Mouse (Mus musculus) intestine, embryonic 16.5 days (tissue): ENCODE data around the gene Ctnna3. TPM values are rescaled to one million over a fixed set of nuclear protein-coding genes. Genes with fewer than 3 reads are reported as not detected.

ENCODE experiments used
- ATAC-seq: fragments of 200-750 bp; cut with Nextera tagmentation; 2 replicates; pipeline ENCODE4 v1.8.0; 2017; ENCODE audit warnings: moderate TSS enrichment, moderate library complexity
- H3K27ac ChIP-seq: fragments of 300-500 bp; sonication (generic); 2 replicates; pipeline ENCODE4 v1.5.1; 2014; ENCODE audit warnings: mild to moderate bottlenecking, low read length
- H3K27me3 ChIP-seq: fragments of 300-500 bp; sonication (generic); replicated peaks from 2 replicates; pipeline ENCODE4 v1.6.1; 2014; ENCODE audit warnings: low read length, control low read depth, mixed read lengths; ENCODE audit not compliant: control insufficient read depth, insufficient read depth
- H3K36me3 ChIP-seq: fragments of 300-500 bp; sonication (generic); 2 replicates; pipeline ENCODE4 v1.6.1; 2014; ENCODE audit warnings: low read length, control low read depth; ENCODE audit not compliant: control insufficient read depth, insufficient read depth
- H3K4me1 ChIP-seq: fragments of 300-500 bp; sonication (generic); 2 replicates; pipeline ENCODE4 v1.6.1; 2014; ENCODE audit warnings: low read length, control low read depth, mixed read lengths; ENCODE audit not compliant: control insufficient read depth, insufficient read depth
- H3K4me2 ChIP-seq: fragments of 300-500 bp; sonication (generic); 2 replicates; pipeline ENCODE4 v1.6.1; 2014; ENCODE audit warnings: low read depth, low read length, control low read depth
- H3K4me3 ChIP-seq: fragments of 300-500 bp; sonication (generic); 2 replicates; pipeline ENCODE4 v1.5.1; 2014; ENCODE audit warnings: mild to moderate bottlenecking, low read length
- H3K9ac ChIP-seq: fragments of 300-500 bp; sonication (generic); 2 replicates; pipeline ENCODE4 v1.6.1; 2014; ENCODE audit warnings: low read depth, low read length
- H3K9me3 ChIP-seq: fragments of 300-500 bp; sonication (generic); 2 replicates; pipeline ENCODE4 v1.6.1; 2016; ENCODE audit warnings: low read length, control low read depth; ENCODE audit not compliant: control insufficient read depth
- WGBS: fragments of 180-500 bp; shearing (Covaris S2); extraction: QIAGEN DNeasy Blood & Tissue Kit; methylation state at CpG from one replicate; pipeline ENCODE4 v1.1.7; 2014; 5-methylcytosine and 5-hydroxymethylcytosine counted together
- polyA plus RNA-seq: library from polyadenylated mRNA; unstranded; fragments of >200 nt; fragmentation: Nextera tagmentation; extraction: Ambion mirVana; gene quantifications from 2 replicates; pipeline ENCODE4 v1.2.1, GENCODE M21; 2015

The Ctnna3 gene
- polyA plus RNA-seq, 1 experiment from 2014 or later, result 0.89 TPM

DNA sequence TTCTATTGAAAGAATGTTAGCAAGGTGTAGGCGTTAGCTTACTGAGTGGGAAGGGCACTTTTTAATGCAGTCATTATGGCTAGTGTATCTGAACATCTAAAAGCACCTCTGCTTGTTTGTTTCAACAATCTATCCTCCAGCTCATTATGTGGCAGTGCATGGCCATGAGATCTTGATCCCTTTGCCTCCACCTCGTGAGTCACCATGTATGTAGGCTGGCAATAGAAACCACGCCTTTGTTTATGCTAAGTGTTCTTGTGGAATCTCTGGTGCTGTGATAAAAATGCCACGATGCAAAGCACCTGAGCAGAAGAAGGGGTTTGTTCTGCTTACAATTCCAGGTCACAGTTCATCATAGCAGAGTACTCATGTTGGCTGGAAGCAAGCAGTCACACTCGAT, 1053.4 kb downstream of the Ctnna3 start:
- Histone ChIP-seq H3K9ac (no peak overlapping the region), H3K9me3 (no peaks in the 10 kb centered on the region), H3K4me1 (no peaks in the 10 kb centered on the region), H3K4me2 (no peak overlapping the region), H3K27ac (no peak overlapping the region), H3K4me3 (no peak overlapping the region), H3K27me3 (no peaks in the 10 kb centered on the region), H3K36me3 (no peaks in the 10 kb centered on the region)
- ATAC-seq, result peak; percentile 42; the same call in 1 of the 2 replicates
- 51% methylated on average over 5 of the region's 5 CpGs for WGBS

DNA sequence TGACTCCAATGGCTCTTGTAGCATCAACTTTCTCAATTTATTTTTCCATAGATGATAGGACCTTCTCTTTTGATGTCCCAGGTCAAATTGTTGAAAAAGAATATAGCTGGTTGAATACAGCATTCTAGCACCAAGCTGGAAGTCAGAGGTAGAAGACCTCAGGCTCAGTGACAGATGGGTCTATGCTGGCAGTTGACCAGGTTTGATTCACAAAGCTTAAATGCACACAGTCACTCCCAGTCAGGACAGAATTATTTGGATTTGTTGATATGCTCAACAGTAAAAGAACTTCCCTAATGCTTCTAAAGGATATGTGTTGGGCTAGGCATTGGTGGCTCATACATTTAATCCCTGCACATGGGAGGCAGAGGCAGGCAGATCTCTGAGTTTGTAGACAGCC, 1059.6 kb downstream of the Ctnna3 start:
- H3K27ac ChIP-seq, result no peak overlapping the region
- no peak for ATAC-seq
- H3K27me3 ChIP-seq, result no peaks in the 10 kb centered on the region

DNA sequence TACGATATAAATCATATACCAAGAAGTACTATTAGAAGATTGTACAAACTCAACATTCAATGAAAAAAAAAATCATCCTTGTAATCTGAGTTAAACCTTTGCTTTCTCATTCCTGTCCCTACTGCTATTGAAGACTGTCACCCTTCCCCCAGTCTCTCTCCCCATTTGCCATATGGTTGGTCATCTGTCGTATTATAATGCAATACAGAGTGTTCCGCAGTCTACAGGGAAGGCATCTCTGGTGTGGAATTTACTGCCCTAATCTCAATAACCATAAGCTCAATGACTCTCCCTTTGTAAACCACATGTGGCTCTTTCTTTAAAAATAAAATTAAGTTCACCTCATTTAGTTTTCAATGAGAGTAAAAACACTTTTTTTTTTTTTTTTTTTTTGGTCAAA, 1113.7 kb downstream of the Ctnna3 start:
- Histone ChIP-seq H3K27me3 (no peaks in the 10 kb centered on the region), H3K4me3 (no peak overlapping the region), H3K9me3 (no peaks in the 10 kb centered on the region), H3K4me1 (no peaks in the 10 kb centered on the region), H3K36me3 (no peaks in the 10 kb centered on the region), H3K27ac (no peak overlapping the region), H3K4me2 (no peak overlapping the region), H3K9ac (no peak overlapping the region)
- ATAC-seq, result no peak
- WGBS, result 78% methylated on average over 3 of the region's 3 CpGs

More for the DNA sequence above, 1059.6 kb downstream of the Ctnna3 start:
- H3K9me3 ChIP-seq, result no peaks in the 10 kb centered on the region
- H3K4me2 ChIP-seq, result no peak overlapping the region
- H3K36me3 ChIP-seq, result no peaks in the 10 kb centered on the region
- H3K4me1 ChIP-seq, result no peaks in the 10 kb centered on the region
- H3K4me3 ChIP-seq, result no peak overlapping the region
- H3K9ac ChIP-seq, result no peak overlapping the region

DNA sequence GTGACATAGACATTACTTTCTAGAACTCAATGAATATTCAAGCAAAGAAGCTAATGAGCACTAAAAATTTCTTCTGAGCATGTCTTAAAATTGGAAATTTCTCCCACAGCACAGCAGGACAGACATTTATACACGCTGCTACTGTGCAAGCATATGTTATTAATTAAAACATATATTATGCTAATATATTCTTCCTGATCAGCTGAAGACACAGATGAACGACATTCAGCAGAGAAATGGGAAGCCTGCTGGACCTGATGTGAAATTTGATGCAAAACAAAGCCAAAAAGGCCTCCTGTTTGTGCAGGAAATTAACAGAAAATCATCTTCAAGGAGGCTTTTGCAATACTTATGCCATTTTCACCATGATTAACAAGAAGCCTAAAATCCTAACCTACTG, 1114.5 kb downstream of the Ctnna3 start:
- no peak for ATAC-seq
- H3K36me3 ChIP-seq, result no peaks in the 10 kb centered on the region

GRCm38 (mm10) chr10:64571311-64571710, 1141.4 kb downstream of the Ctnna3 start:
- no peaks in the 10 kb centered on the region for H3K9me3 ChIP-seq
- H3K36me3 ChIP-seq, result no peaks in the 10 kb centered on the region
- H3K4me3 ChIP-seq, result no peak overlapping the region
- H3K4me1 ChIP-seq, result no peaks in the 10 kb centered on the region
- H3K9ac ChIP-seq, result no peak overlapping the region
- ATAC-seq, result no peak
- WGBS, result 84% methylated on average over 3 of the region's 3 CpGs
- H3K27me3 ChIP-seq, result no peaks in the 10 kb centered on the region
- no peak overlapping the region for H3K4me2 ChIP-seq
- no peak overlapping the region for H3K27ac ChIP-seq

More for the DNA sequence above, 1114.5 kb downstream of the Ctnna3 start:
- Histone ChIP-seq H3K9ac (no peak overlapping the region), H3K9me3 (no peaks in the 10 kb centered on the region), H3K4me3 (no peak overlapping the region), H3K4me1 (no peaks in the 10 kb centered on the region), H3K27ac (no peak overlapping the region), H3K27me3 (no peaks in the 10 kb centered on the region), H3K4me2 (no peak overlapping the region)
- WGBS, result 57% methylated on average over 2 of the region's 2 CpGs

DNA sequence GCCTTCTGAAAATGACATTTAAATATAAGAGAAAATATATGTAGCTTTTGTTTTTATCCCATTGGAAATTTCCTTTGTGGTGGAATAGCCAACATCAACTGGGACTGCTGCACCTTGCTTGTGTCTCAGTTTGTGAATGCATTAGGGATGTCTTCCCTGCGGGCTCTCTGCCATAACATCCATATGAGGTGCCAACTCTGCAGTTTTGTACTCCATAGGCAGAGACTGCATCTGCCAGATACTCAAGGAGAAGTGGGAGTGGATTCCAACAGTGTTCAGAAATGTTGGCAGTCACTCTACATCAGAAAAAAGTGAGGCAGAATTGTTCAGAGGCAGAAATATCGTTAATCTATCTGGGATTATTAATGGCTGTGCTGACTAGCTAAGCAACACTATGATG, 1158.2 kb downstream of the Ctnna3 start:
- H3K4me1 ChIP-seq, result no peaks in the 10 kb centered on the region
- no peaks in the 10 kb centered on the region for H3K27me3 ChIP-seq
- H3K4me2 ChIP-seq, result no peak overlapping the region
- ATAC-seq, result no peak
- no peaks in the 10 kb centered on the region for H3K9me3 ChIP-seq
- H3K27ac ChIP-seq, result no peak overlapping the region
- no peak overlapping the region for H3K4me3 ChIP-seq
- H3K9ac ChIP-seq, result no peak overlapping the region
- WGBS, result 87% methylated on average over 2 of the region's 2 CpGs
- no peaks in the 10 kb centered on the region for H3K36me3 ChIP-seq

DNA sequence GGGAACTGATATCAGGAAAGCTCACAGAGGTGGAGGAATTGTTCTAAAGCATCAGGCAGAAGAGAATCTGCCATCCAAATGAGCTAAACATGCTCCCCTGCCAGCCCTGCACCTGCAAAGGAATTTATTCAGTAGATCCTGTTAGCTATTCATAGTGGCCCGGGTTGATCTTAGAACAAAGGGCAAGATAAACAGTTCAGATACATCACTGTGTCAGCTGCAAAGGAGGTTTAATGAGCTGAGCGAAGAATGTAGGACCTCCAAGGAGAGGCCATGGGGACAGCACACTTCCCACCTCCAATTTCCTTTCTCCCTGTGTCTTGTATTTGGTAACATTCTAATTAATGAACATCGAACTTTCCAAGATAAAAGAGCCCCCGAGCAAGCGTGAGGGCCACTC, 1206.9 kb downstream of the Ctnna3 start:
- Histone ChIP-seq H3K27me3 (no peaks in the 10 kb centered on the region), H3K27ac (no peak overlapping the region), H3K4me2 (no peak overlapping the region), H3K9me3 (no peaks in the 10 kb centered on the region), H3K9ac (no peak overlapping the region), H3K4me3 (no peak overlapping the region), H3K4me1 (no peaks in the 10 kb centered on the region), H3K36me3 (no peaks in the 10 kb centered on the region)
- ATAC-seq, result no peak
- WGBS, result 59% methylated on average over 5 of the region's 5 CpGs

DNA sequence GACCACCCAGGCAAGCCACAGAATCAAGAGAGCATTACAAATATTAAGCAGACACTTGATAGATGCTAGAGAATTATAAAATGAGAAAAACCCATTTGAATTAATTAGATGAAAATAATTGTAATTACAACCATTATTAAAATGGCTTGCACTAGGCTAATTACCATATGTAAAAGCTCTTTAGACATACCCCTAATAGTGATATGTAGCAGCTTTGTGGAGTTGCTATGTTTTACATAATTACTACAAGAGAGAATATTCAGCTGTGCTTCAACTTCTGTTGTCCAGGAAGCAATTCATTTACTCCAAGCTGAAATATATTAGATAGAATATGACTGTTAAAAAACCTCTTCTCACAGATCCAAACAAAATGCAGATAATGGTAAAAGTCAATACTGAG, 1209.2 kb downstream of the Ctnna3 start:
- Histone ChIP-seq H3K4me2 (no peak overlapping the region), H3K4me1 (no peaks in the 10 kb centered on the region), H3K4me3 (no peak overlapping the region), H3K36me3 (no peaks in the 10 kb centered on the region), H3K9ac (no peak overlapping the region), H3K27me3 (no peaks in the 10 kb centered on the region), H3K27ac (no peak overlapping the region), H3K9me3 (no peaks in the 10 kb centered on the region)
- no peak for ATAC-seq

DNA sequence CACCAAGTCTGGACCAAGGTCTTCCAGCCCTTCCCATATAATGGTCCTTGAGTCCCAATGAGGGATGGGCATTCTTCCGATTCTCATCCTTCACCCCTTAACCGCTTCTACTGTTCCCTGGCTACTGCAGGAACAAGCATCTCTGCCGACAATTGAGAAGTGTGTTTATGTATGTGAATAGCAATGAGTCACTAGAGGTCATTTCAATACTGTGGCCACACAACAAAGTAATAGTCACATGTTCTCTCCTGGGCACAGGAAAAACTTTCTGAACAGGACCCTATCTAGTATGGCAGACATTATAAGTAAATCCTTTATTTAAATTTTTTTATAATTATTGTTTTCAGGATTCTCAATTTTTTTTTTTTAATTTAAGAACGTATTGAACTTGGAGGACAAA, 1211.2 kb downstream of the Ctnna3 start:
- H3K9ac ChIP-seq, result no peak overlapping the region
- no peak for ATAC-seq
- no peak overlapping the region for H3K4me3 ChIP-seq
- 66% methylated on average over 4 of the region's 4 CpGs for WGBS
- no peak overlapping the region for H3K27ac ChIP-seq
- H3K9me3 ChIP-seq, result no peaks in the 10 kb centered on the region
- H3K27me3 ChIP-seq, result no peaks in the 10 kb centered on the region
- no peak overlapping the region for H3K4me2 ChIP-seq
- no peaks in the 10 kb centered on the region for H3K36me3 ChIP-seq
- no peaks in the 10 kb centered on the region for H3K4me1 ChIP-seq

GRCm38 (mm10) chr10:64641576-64641975, 1211.7 kb downstream of the Ctnna3 start:
- Histone ChIP-seq H3K27ac (no peak overlapping the region), H3K9me3 (no peaks in the 10 kb centered on the region), H3K4me2 (no peak overlapping the region), H3K4me3 (no peak overlapping the region), H3K36me3 (no peaks in the 10 kb centered on the region), H3K27me3 (no peaks in the 10 kb centered on the region), H3K9ac (no peak overlapping the region), H3K4me1 (no peaks in the 10 kb centered on the region)
- no peak for ATAC-seq
- WGBS, result 50% methylated on average over 8 of the region's 8 CpGs
